Mouse (Mus musculus): Measurements from ENCODE around the gene Odf4. TPM values are rescaled to one million over a fixed set of nuclear protein-coding genes. Genes with fewer than 3 reads are reported as not detected.
A peak's percentile ranks its signal among the peaks of the same experiment; 100 is the strongest.

The Odf4 gene
- polyA plus RNA-seq, 1 experiment, result 506 TPM

GRCm38 (mm10) chr11:68933885-68934507 lies 7.1 kb upstream of the Odf4 start:
- Histone ChIP-seq H3K27ac (ENCODE audit: control insufficient read depth, insufficient read depth, low read depth, low read length) (no peak overlapping the region), H3K4me1 (ENCODE audit: control insufficient read depth, insufficient read depth, low read length) (no peaks in the 10 kb centered on the region), H3K27me3 (ENCODE audit: control insufficient read depth, insufficient read depth, low read length) (no peaks in the 10 kb centered on the region), H3K4me3 (ENCODE audit: control insufficient read depth, low read depth, low read length) (no peak overlapping the region), H3K36me3 (ENCODE audit: control insufficient read depth, insufficient read depth, low read length) (no peaks in the 10 kb centered on the region)
- no peak for TF ChIP-seq POLR2A (IDR thresholded peaks at IDR 0.05; ENCODE audit: control insufficient read depth, low read depth, low read length)
- TF ChIP-seq CTCF (IDR thresholded peaks at IDR 0.05; ENCODE audit: control insufficient read depth, insufficient read depth, insufficient replicate concordance, low read depth, low read length), result no peak

GRCm38 (mm10) chr11:68929947-68930346 lies 3.1 kb upstream of the Odf4 start:
- Histone ChIP-seq H3K4me1 (ENCODE audit: control insufficient read depth, insufficient read depth, low read length) (peaks cover 8% of the 10 kb centered on the region), H3K4me3 (ENCODE audit: control insufficient read depth, low read depth, low read length) (peak overlapping the region; percentile 27), H3K36me3 (ENCODE audit: control insufficient read depth, insufficient read depth, low read length) (peaks cover 4% of the 10 kb centered on the region), H3K27me3 (ENCODE audit: control insufficient read depth, insufficient read depth, low read length) (no peaks in the 10 kb centered on the region), H3K27ac (ENCODE audit: control insufficient read depth, insufficient read depth, low read depth, low read length) (no peak overlapping the region)
- TF ChIP-seq CTCF (IDR thresholded peaks at IDR 0.05; ENCODE audit: control insufficient read depth, insufficient read depth, insufficient replicate concordance, low read depth, low read length) (no peak), POLR2A (IDR thresholded peaks at IDR 0.05; ENCODE audit: control insufficient read depth, low read depth, low read length) (no peak)

GRCm38 (mm10) chr11:68924749-68925148 lies 2.1 kb downstream of the Odf4 start:
- Histone ChIP-seq H3K4me1 (ENCODE audit: control insufficient read depth, insufficient read depth, low read length) (peaks cover 8% of the 10 kb centered on the region), H3K27me3 (ENCODE audit: control insufficient read depth, insufficient read depth, low read length) (no peaks in the 10 kb centered on the region), H3K4me3 (ENCODE audit: control insufficient read depth, low read depth, low read length) (peak overlapping the region; percentile 46), H3K36me3 (ENCODE audit: control insufficient read depth, insufficient read depth, low read length) (peaks cover 7% of the 10 kb centered on the region), H3K27ac (ENCODE audit: control insufficient read depth, insufficient read depth, low read depth, low read length) (no peak overlapping the region)
- no peak for TF ChIP-seq CTCF (IDR thresholded peaks at IDR 0.05; ENCODE audit: control insufficient read depth, insufficient read depth, insufficient replicate concordance, low read depth, low read length)
- TF ChIP-seq POLR2A (IDR thresholded peaks at IDR 0.05; ENCODE audit: control insufficient read depth, low read depth, low read length), result no peak

- H3K36me3 ChIP-seq (ENCODE audit: control insufficient read depth, insufficient read depth, low read length), result peaks cover 7% of the 10 kb centered on the region
- H3K27ac ChIP-seq (ENCODE audit: control insufficient read depth, insufficient read depth, low read depth, low read length), result no peak overlapping the region
- no peak for TF ChIP-seq POLR2A (IDR thresholded peaks at IDR 0.05; ENCODE audit: control insufficient read depth, low read depth, low read length)
- no peak for TF ChIP-seq CTCF (IDR thresholded peaks at IDR 0.05; ENCODE audit: control insufficient read depth, insufficient read depth, insufficient replicate concordance, low read depth, low read length)
- H3K4me3 ChIP-seq (ENCODE audit: control insufficient read depth, low read depth, low read length), result no peak overlapping the region
- no peaks in the 10 kb centered on the region for H3K27me3 ChIP-seq (ENCODE audit: control insufficient read depth, insufficient read depth, low read length)
- peaks cover 8% of the 10 kb centered on the region for H3K4me1 ChIP-seq (ENCODE audit: control insufficient read depth, insufficient read depth, low read length)
These were observed 3.7 kb downstream of the Odf4 start for GRCm38 (mm10) chr11:68923191-68923590.

- Histone ChIP-seq H3K4me3 (ENCODE audit: control insufficient read depth, low read depth, low read length) (no peak overlapping the region), H3K27me3 (ENCODE audit: control insufficient read depth, insufficient read depth, low read length) (no peaks in the 10 kb centered on the region), H3K36me3 (ENCODE audit: control insufficient read depth, insufficient read depth, low read length) (no peaks in the 10 kb centered on the region), H3K4me1 (ENCODE audit: control insufficient read depth, insufficient read depth, low read length) (no peaks in the 10 kb centered on the region), H3K27ac (ENCODE audit: control insufficient read depth, insufficient read depth, low read depth, low read length) (no peak overlapping the region)
- TF ChIP-seq CTCF (IDR thresholded peaks at IDR 0.05; ENCODE audit: control insufficient read depth, insufficient read depth, insufficient replicate concordance, low read depth, low read length), result no peak
- TF ChIP-seq POLR2A (IDR thresholded peaks at IDR 0.05; ENCODE audit: control insufficient read depth, low read depth, low read length), result no peak
These were observed 12.3 kb downstream of the Odf4 start for GRCm38 (mm10) chr11:68914566-68914965.

GRCm38 (mm10) chr11:68911531-68912177 lies 15.2 kb downstream of the Odf4 start:
- no peaks in the 10 kb centered on the region for H3K36me3 ChIP-seq (ENCODE audit: control insufficient read depth, insufficient read depth, low read length)
- no peak overlapping the region for H3K4me3 ChIP-seq (ENCODE audit: control insufficient read depth, low read depth, low read length)
- TF ChIP-seq POLR2A (IDR thresholded peaks at IDR 0.05; ENCODE audit: control insufficient read depth, low read depth, low read length) (no peak), CTCF (IDR thresholded peaks at IDR 0.05; ENCODE audit: control insufficient read depth, insufficient read depth, insufficient replicate concordance, low read depth, low read length) (no peak)
- no peaks in the 10 kb centered on the region for H3K27me3 ChIP-seq (ENCODE audit: control insufficient read depth, insufficient read depth, low read length)
- no peak overlapping the region for H3K27ac ChIP-seq (ENCODE audit: control insufficient read depth, insufficient read depth, low read depth, low read length)
- H3K4me1 ChIP-seq (ENCODE audit: control insufficient read depth, insufficient read depth, low read length), result no peaks in the 10 kb centered on the region

- H3K27me3 ChIP-seq (ENCODE audit: control insufficient read depth, insufficient read depth, low read length), result no peaks in the 10 kb centered on the region
- no peaks in the 10 kb centered on the region for H3K4me1 ChIP-seq (ENCODE audit: control insufficient read depth, insufficient read depth, low read length)
- TF ChIP-seq CTCF (IDR thresholded peaks at IDR 0.05; ENCODE audit: control insufficient read depth, insufficient read depth, insufficient replicate concordance, low read depth, low read length) (no peak), POLR2A (IDR thresholded peaks at IDR 0.05; ENCODE audit: control insufficient read depth, low read depth, low read length) (no peak)
- no peaks in the 10 kb centered on the region; the same call in 1 of the 2 replicates for H3K36me3 ChIP-seq (ENCODE audit: control insufficient read depth, insufficient read depth, low read length)
- no peak overlapping the region for H3K4me3 ChIP-seq (ENCODE audit: control insufficient read depth, low read depth, low read length)
- no peak overlapping the region for H3K27ac ChIP-seq (ENCODE audit: control insufficient read depth, insufficient read depth, low read depth, low read length)
These were observed 17.9 kb downstream of the Odf4 start for GRCm38 (mm10) chr11:68908846-68909503.

Measured in testis, adult 2 months (tissue).